Mouse (Mus musculus) c-Kit-positive CD71-negative TER-119-negative erythroid progenitor cells, embryonic 14.5 days (primary cell): ENCODE results near the gene Son.

Experiments
- DNase-seq: peaks from one replicate; pipeline ENCODE4 v3.0.0-alpha.2; 2013; ENCODE audit warnings: low read depth

Son gene

DNA sequence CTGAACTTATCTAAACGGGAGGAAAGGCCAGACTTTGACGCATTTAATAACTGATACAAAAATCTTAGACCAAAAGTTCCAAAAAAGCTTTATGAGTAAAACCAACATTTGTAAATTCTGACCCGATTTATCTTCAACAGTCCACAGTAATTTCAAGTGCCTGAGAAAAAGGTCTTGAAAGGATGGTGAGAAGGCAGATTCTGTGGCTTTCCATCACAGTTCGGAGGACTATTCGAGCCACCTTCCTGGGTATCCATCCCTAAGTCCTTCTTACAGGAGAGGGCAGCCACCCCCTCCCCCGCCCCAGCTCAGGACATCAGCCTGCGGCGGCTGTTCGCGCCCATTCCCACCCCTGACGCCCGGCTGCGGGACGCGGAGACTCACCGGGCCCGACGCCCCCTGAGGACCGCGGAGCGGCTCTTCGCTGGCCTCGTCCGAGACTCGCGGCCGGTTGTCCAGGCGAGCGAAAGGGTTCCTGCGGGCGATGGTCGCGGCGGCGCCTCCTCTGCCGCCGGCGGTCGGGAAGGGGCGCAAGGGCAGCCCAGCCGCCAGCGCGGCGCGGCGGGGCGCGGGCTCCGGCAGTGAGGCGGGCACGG is 40.8 kb downstream of the Son start:
- DNase-seq, result no peak

DNA sequence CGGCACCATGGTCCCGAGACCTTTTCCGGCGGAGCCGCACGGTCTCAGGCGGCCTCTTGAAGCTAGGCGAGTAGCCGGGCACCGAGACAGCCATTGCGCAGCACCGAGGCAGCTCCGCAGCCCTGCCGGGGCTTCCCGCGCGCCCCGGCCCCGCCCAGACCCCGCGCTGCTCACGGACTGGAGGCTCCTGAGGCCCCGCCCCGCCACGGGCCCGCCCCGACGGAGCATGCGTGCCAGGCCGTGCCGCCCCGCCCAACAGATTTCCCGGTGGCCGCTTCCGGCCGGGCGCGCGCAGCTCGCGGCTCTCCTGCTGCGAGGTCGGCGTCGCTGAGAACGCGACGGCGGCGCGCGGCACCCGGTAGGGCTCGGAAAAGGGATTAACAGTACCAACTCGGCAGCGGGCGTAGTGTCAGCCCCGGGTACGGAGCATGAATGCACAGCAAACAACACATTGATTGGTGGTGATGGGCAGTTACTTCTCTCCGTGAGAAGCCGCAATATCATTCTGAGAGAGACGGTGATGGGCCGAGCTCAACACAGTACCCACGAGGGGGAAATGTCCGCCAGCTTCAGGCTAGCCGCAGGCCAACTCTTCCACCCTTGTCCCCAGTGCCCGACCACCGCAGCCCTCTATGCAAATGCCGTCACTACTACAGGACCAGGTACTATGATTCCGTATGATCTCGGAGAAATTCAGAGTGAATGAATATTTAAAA is 41.5 kb downstream of the Son start, which contains the start of gene Donson:
TSS of gene Donson (minus strand) at position 152 of the 716 bp plus-strand sequence.
- peak; percentile 83 for DNase-seq

- DNase-seq, result no peak
These were observed 42.5 kb downstream of the Son start for GRCm38 (mm10) chr16:91689791-91690190.

GRCm38 (mm10) chr16:91694455-91695084 is 47.3 kb downstream of the Son start:
- DNase-seq, result peak; percentile 71

- no peak for DNase-seq
These were observed 47.9 kb downstream of the Son start for GRCm38 (mm10) chr16:91695108-91695755.

DNA sequence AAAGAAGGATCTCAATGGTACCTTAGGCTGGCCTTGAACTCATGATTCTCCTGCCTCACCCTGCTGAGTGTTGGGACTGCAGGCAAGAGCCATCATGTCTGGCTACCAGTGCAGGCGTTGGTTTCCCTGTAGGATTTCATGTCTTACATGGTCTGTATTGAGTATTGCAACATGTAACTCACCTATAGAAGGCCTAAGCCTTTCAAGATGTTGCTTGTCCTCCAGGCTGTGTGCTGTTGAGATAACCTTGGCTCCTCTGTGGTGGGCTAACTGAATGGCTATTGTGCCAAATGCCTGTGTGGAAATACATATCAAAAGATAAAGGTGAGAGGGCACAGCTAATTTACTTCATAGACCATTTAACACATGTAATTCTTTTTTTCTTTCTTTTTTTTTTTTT is 51.7 kb downstream of the Son start:
- DNase-seq, result no peak

DNA sequence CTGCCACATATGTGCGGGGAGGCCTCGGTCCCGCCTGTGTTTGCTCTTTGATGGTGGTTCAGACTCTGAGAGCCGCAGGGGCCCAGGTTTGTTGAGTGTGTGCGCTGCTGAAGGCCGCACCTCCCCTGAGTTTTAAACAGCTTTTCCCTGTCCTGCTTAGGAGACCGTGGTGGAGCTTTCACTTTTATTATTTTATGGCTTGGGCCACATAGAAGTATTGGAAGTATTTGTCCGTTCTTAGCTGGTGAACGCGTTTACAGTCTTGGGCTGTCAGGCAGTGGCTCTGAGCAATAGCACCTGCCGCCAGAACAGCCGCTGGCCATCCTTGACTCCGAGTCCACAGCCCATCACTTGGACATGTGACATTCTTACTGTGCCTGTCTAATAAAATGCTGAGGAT is 54.6 kb downstream of the Son start:
- no peak for DNase-seq

DNA sequence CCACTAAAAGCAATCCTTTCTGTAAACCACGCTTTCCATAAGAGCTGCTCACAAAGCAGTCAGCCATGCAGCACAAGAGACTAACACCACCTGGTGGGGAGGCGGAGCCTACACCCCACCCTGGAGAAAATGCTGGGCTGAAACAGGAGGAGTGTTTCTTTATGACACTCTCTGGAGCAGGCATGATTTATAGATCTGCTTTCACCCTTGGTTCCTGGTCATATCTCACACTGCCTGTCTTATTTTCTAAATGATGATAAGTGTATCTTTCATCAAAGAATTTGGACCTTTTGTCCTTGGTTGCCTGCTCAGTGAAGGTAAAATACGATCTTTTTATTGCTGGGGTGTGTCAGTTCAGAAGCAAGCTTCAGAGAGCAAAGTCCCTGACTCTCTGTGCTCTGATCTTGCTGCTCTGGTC is 55.5 kb downstream of the Son start:
- DNase-seq, result no peak

DNA sequence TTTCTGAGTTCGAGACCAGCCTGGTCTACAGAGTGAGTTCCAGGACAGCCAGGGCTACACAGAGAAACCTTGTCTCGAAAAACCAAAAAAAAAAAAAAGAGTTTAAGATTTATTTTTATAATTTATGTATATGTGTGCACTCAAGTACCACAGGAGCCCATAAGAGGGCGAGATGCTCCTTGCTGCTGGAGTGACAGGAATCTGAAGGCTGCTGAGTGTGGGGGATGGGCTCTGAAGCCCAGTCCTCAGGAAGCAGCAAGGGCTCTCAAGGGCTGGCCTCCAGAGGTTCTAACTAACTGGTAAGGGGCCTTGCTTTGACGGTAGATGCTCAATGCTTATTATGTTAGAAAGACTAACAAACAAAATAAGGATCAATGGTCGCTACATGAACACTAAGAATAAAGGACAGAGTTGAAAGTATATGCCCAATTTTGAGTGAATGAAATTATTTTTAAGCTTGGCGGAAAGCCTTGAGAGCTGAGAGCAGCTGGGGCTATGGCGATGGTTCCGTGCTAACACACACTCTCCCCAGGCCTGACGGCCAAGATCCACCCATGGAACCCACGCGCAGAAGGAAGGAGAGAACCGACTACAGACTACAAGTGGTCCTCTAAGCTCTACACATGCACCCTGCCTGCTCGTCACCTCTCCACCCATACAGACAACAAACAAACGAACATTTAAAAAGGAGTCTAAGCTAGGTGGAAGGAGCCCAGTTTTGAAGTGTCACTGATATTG is 57.5 kb downstream of the Son start:
- DNase-seq, result no peak

GRCm38 (mm10) chr16:91710241-91710640 is 62.9 kb downstream of the Son start:
- no peak for DNase-seq

- DNase-seq, result peak; percentile 42
These were observed 69.6 kb downstream of the Son start for GRCm38 (mm10) chr16:91716927-91717349.

DNA sequence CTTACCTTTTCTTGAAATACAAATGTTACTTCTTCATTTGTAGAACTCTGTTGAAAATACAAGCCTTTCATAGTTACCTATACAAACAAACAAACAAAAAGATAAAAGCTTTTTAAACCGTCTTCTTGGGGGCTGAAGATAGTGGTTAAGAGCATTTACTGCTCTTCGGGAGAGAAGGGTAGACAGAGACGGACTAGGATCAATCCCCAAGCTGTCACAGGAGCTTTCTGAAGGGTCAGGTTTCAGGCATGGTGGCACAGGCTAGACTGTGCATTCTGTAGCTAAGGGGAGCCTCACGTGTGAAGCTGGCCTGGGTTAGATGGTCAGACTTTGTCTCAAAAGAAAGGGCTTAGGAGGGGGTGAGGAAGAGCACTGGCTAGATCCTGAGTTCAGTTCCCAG is 70.1 kb downstream of the Son start:
- no peak for DNase-seq

DNA sequence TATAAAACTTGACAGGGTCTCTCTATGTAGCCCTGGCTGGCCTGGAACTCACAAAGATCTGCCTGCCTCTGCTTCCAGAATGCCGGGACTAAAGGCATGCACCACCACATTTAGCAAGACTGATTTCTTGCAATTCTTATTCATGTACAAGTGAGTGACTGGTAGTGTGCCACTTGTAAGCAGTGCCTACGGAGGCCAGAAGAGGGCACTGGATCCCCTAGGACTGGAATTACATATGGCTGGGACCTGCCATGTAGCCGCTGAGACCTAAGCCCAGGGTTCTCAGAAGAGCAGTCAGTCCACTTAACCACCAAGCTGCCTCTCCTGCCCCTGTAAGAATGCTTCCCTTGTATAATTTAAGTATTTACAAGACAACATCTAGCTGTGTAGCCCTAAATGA is 76.9 kb downstream of the Son start:
- DNase-seq, result peak; percentile 46

DNA sequence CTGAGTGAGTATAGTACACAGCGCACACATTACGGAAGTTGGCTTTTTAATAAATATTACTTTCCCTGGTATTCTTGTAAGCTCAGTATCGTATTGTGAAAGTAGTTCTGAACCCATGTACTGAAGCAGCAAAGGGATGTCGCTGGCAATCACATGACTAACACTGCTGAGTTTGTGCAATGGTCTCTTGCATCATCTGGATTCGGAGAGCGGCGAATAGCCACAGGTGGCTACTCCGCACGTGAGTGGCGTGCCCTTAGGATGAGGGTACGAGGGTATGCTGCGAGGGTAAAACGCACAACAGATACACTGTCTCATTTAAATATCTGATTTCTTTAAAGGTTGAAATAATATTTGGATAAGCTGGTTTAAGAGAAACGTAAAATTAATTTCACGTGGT is 80.1 kb downstream of the Son start:
- no peak for DNase-seq

- peak; percentile 91 for DNase-seq
These were observed 81.1 kb downstream of the Son start, which contains the start of gene Cryzl1 for GRCm38 (mm10) chr16:91728123-91729065. Cryzl1 (minus strand) TSS chr16:91728975.
